Mouse (Mus musculus): ENCODE measurements around the gene Nfatc2. TPM values are rescaled to one million over a fixed set of nuclear protein-coding genes. Genes with fewer than 3 reads are reported as not detected.

The Nfatc2 gene
- polyA plus RNA-seq, 1 experiment from 2014 or later, result 2.6 TPM

- H3K9ac ChIP-seq (replicated peaks; ENCODE audit: low read length), result 0 out of 2 replicates have a peak overlapping the region, but pooled peaks have one; percentile 0
- ATAC-seq (ENCODE audit: low FRiP score, low TSS enrichment), result no peak
Measured at GRCm38 (mm10) chr2:168528551-168528950, 72.9 kb downstream of the Nfatc2 start.

GRCm38 (mm10) chr2:168527430-168527792, 74.0 kb downstream of the Nfatc2 start:
- Histone ChIP-seq H3K4me3 (ENCODE audit: low read length) (no peak overlapping the region), H3K9me3 (ENCODE audit: low read length) (0 out of 2 replicates have a peak, but pooled peaks cover 3% of the 10 kb centered on the region), H3K27me3 (ENCODE audit: insufficient read depth, low read length) (no peaks in the 10 kb centered on the region), H3K36me3 (ENCODE audit: insufficient read depth, low read length) (no peaks in the 10 kb centered on the region), H3K27ac (ENCODE audit: low read length) (no peak overlapping the region), H3K4me1 (ENCODE audit: insufficient read depth, low read length) (peaks cover 21% of the 10 kb centered on the region), H3K4me2 (replicated peaks; ENCODE audit: low read depth, low read length) (no peak overlapping the region), H3K9ac (replicated peaks; ENCODE audit: low read length) (no peak overlapping the region)
- 51% methylated on average over 10 of the region's 10 CpGs for WGBS
- ATAC-seq (ENCODE audit: low FRiP score, low TSS enrichment), result no peak

More at GRCm38 (mm10) chr2:168528551-168528950, 72.9 kb downstream of the Nfatc2 start:
- H3K4me2 ChIP-seq (replicated peaks; ENCODE audit: low read depth, low read length), result no peak overlapping the region
- 0 out of 2 replicates have a peak, but pooled peaks cover 3% of the 10 kb centered on the region for H3K9me3 ChIP-seq (ENCODE audit: low read length)
- no peak overlapping the region for H3K4me3 ChIP-seq (ENCODE audit: low read length)
- H3K4me1 ChIP-seq (ENCODE audit: insufficient read depth, low read length), result peaks cover 21% of the 10 kb centered on the region
- 58% methylated on average over 8 of the region's 8 CpGs for WGBS
- no peaks in the 10 kb centered on the region for H3K36me3 ChIP-seq (ENCODE audit: insufficient read depth, low read length)
- no peaks in the 10 kb centered on the region for H3K27me3 ChIP-seq (ENCODE audit: insufficient read depth, low read length)
- H3K27ac ChIP-seq (ENCODE audit: low read length), result no peak overlapping the region

- H3K4me3 ChIP-seq (ENCODE audit: low read length), result no peak overlapping the region
- H3K27ac ChIP-seq (ENCODE audit: low read length), result no peak overlapping the region
- WGBS, result 82% methylated on average over 18 of the region's 18 CpGs
- H3K36me3 ChIP-seq (ENCODE audit: insufficient read depth, low read length), result no peaks in the 10 kb centered on the region
- ATAC-seq (ENCODE audit: low FRiP score, low TSS enrichment), result no peak
- H3K27me3 ChIP-seq (ENCODE audit: insufficient read depth, low read length), result no peaks in the 10 kb centered on the region
- peaks cover 21% of the 10 kb centered on the region for H3K4me1 ChIP-seq (ENCODE audit: insufficient read depth, low read length)
- 0 out of 2 replicates have a peak, but pooled peaks cover 3% of the 10 kb centered on the region for H3K9me3 ChIP-seq (ENCODE audit: low read length)
- no peak overlapping the region for H3K4me2 ChIP-seq (replicated peaks; ENCODE audit: low read depth, low read length)
- H3K9ac ChIP-seq (replicated peaks; ENCODE audit: low read length), result no peak overlapping the region
Measured at GRCm38 (mm10) chr2:168526547-168527429, 74.7 kb downstream of the Nfatc2 start.

GRCm38 (mm10) chr2:168525391-168526154, 75.9 kb downstream of the Nfatc2 start:
- WGBS, result 9% methylated on average over 17 of the region's 17 CpGs
- Histone ChIP-seq H3K27ac (ENCODE audit: low read length) (peak overlapping the region; percentile 56; the same call in 1 of the 2 replicates), H3K9ac (replicated peaks; ENCODE audit: low read length) (peak overlapping the region; percentile 58), H3K27me3 (ENCODE audit: insufficient read depth, low read length) (no peaks in the 10 kb centered on the region), H3K36me3 (ENCODE audit: insufficient read depth, low read length) (no peaks in the 10 kb centered on the region), H3K9me3 (ENCODE audit: low read length) (0 out of 2 replicates have a peak, but pooled peaks cover 3% of the 10 kb centered on the region), H3K4me1 (ENCODE audit: insufficient read depth, low read length) (peaks cover 21% of the 10 kb centered on the region), H3K4me3 (ENCODE audit: low read length) (peak overlapping the region; percentile 28), H3K4me2 (replicated peaks; ENCODE audit: low read depth, low read length) (peak overlapping the region; percentile 51)
- 0 out of 2 replicates have a peak, but pooled peaks have one; percentile 10 for ATAC-seq (ENCODE audit: low FRiP score, low TSS enrichment)

GRCm38 (mm10) chr2:168524905-168525381, 76.5 kb downstream of the Nfatc2 start:
- Histone ChIP-seq H3K27ac (ENCODE audit: low read length) (peak overlapping the region; percentile 56; the same call in 1 of the 2 replicates), H3K4me3 (ENCODE audit: low read length) (peak overlapping the region; percentile 28), H3K9ac (replicated peaks; ENCODE audit: low read length) (peak overlapping the region; percentile 58), H3K9me3 (ENCODE audit: low read length) (0 out of 2 replicates have a peak, but pooled peaks cover 3% of the 10 kb centered on the region), H3K36me3 (ENCODE audit: insufficient read depth, low read length) (no peaks in the 10 kb centered on the region), H3K27me3 (ENCODE audit: insufficient read depth, low read length) (no peaks in the 10 kb centered on the region), H3K4me1 (ENCODE audit: insufficient read depth, low read length) (peaks cover 21% of the 10 kb centered on the region), H3K4me2 (replicated peaks; ENCODE audit: low read depth, low read length) (peak overlapping the region; percentile 51)
- ATAC-seq (ENCODE audit: low FRiP score, low TSS enrichment), result peak; percentile 94
- WGBS, result 1% methylated on average over 12 of the region's 13 CpGs

- Histone ChIP-seq H3K36me3 (ENCODE audit: insufficient read depth, low read length) (no peaks in the 10 kb centered on the region), H3K4me1 (ENCODE audit: insufficient read depth, low read length) (peaks cover 21% of the 10 kb centered on the region), H3K27me3 (ENCODE audit: insufficient read depth, low read length) (no peaks in the 10 kb centered on the region), H3K9me3 (ENCODE audit: low read length) (0 out of 2 replicates have a peak, but pooled peaks cover 3% of the 10 kb centered on the region), H3K4me2 (replicated peaks; ENCODE audit: low read depth, low read length) (no peak overlapping the region), H3K9ac (replicated peaks; ENCODE audit: low read length) (no peak overlapping the region), H3K4me3 (ENCODE audit: low read length) (no peak overlapping the region), H3K27ac (ENCODE audit: low read length) (no peak overlapping the region)
- WGBS, result 79% methylated on average over 3 of the region's 3 CpGs
- no peak for ATAC-seq (ENCODE audit: low FRiP score, low TSS enrichment)
Measured at GRCm38 (mm10) chr2:168522247-168522646, 79.2 kb downstream of the Nfatc2 start.

- H3K9me3 ChIP-seq (ENCODE audit: low read length), result no peaks in the 10 kb centered on the region
- WGBS, result 93% methylated on average over 7 of the region's 7 CpGs
Measured at GRCm38 (mm10) chr2:168520771-168521170, 80.7 kb downstream of the Nfatc2 start.

GRCm38 (mm10) chr2:168519589-168519988, 81.9 kb downstream of the Nfatc2 start:
- no peak overlapping the region for H3K4me3 ChIP-seq (ENCODE audit: low read length)
- no peak for ATAC-seq (ENCODE audit: low FRiP score, low TSS enrichment)
- no peak overlapping the region for H3K27ac ChIP-seq (ENCODE audit: low read length)
- no peaks in the 10 kb centered on the region for H3K9me3 ChIP-seq (ENCODE audit: low read length)
- 64% methylated on average over 8 of the region's 8 CpGs for WGBS
- H3K9ac ChIP-seq (replicated peaks; ENCODE audit: low read length), result no peak overlapping the region
- no peak overlapping the region for H3K4me2 ChIP-seq (replicated peaks; ENCODE audit: low read depth, low read length)
- H3K27me3 ChIP-seq (ENCODE audit: insufficient read depth, low read length), result no peaks in the 10 kb centered on the region
- H3K4me1 ChIP-seq (ENCODE audit: insufficient read depth, low read length), result peaks cover 4% of the 10 kb centered on the region
- H3K36me3 ChIP-seq (ENCODE audit: insufficient read depth, low read length), result no peaks in the 10 kb centered on the region

More at GRCm38 (mm10) chr2:168520771-168521170, 80.7 kb downstream of the Nfatc2 start:
- ATAC-seq (ENCODE audit: low FRiP score, low TSS enrichment), result no peak
- Histone ChIP-seq H3K36me3 (ENCODE audit: insufficient read depth, low read length) (no peaks in the 10 kb centered on the region), H3K4me1 (ENCODE audit: insufficient read depth, low read length) (peaks cover 16% of the 10 kb centered on the region), H3K4me3 (ENCODE audit: low read length) (no peak overlapping the region), H3K27ac (ENCODE audit: low read length) (no peak overlapping the region), H3K9ac (replicated peaks; ENCODE audit: low read length) (no peak overlapping the region), H3K27me3 (ENCODE audit: insufficient read depth, low read length) (no peaks in the 10 kb centered on the region), H3K4me2 (replicated peaks; ENCODE audit: low read depth, low read length) (no peak overlapping the region)

GRCm38 (mm10) chr2:168518256-168518659, 83.2 kb downstream of the Nfatc2 start:
- 50% methylated on average over 15 of the region's 15 CpGs for WGBS
- no peak for ATAC-seq (ENCODE audit: low FRiP score, low TSS enrichment)
- no peak overlapping the region for H3K4me2 ChIP-seq (replicated peaks; ENCODE audit: low read depth, low read length)
- H3K36me3 ChIP-seq (ENCODE audit: insufficient read depth, low read length), result no peaks in the 10 kb centered on the region
- no peaks in the 10 kb centered on the region for H3K27me3 ChIP-seq (ENCODE audit: insufficient read depth, low read length)
- H3K9ac ChIP-seq (replicated peaks; ENCODE audit: low read length), result no peak overlapping the region
- H3K4me1 ChIP-seq (ENCODE audit: insufficient read depth, low read length), result no peaks in the 10 kb centered on the region
- no peaks in the 10 kb centered on the region for H3K9me3 ChIP-seq (ENCODE audit: low read length)
- H3K4me3 ChIP-seq (ENCODE audit: low read length), result no peak overlapping the region
- H3K27ac ChIP-seq (ENCODE audit: low read length), result no peak overlapping the region

Measured in kidney, embryonic 16.5 days (tissue).